Mouse (Mus musculus): ENCODE measurements around the gene Ammecr1. TPM values are rescaled to one million over a fixed set of nuclear protein-coding genes. Genes with fewer than 3 reads are reported as not detected.

Ammecr1 gene
- total and polyA plus RNA-seq, 2 experiments from 2014 or later, result 2.2 to 2.9 TPM

DNA sequence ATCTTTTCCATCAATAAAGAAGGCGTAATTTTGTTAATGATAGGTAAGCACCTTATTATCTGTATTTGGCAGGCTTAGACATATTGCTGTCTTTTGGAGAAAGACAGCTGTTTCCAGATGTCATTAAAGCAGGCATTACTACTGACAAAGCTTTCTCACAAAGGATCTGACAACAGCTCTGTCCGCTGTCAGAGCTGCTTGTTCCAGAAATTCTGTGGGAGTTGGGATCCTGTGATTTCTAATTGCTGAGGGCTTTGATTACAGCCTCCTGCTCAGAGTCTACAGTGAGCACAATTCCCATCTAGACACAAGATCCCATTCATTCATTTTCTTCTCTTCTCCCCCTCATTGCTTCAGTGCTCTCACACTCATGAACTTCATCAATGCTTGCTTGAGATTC lies 28.0 kb upstream of the Ammecr1 start:
- Histone ChIP-seq H3K4me3 (ENCODE audit: low read length) (no peak overlapping the region), H3K4me1 (ENCODE audit: insufficient read depth, low read length) (no peaks in the 10 kb centered on the region), H3K4me2 (ENCODE audit: low read depth, low read length) (no peak overlapping the region), H3K9ac (replicated peaks; ENCODE audit: low read length) (no peak overlapping the region), H3K36me3 (ENCODE audit: insufficient read depth, low read length) (no peaks in the 10 kb centered on the region), H3K9me3 (ENCODE audit: low read length) (no peaks in the 10 kb centered on the region), H3K27me3 (ENCODE audit: insufficient read depth, low read length) (no peaks in the 10 kb centered on the region), H3K27ac (no peak overlapping the region)
- WGBS, result 74% methylated on average over 2 of the region's 2 CpGs
- ATAC-seq (no peak), DNase-seq (ENCODE audit: low spot score) (no peak)
- no peak for TF ChIP-seq CTCF (IDR thresholded peaks at IDR 0.05; ENCODE audit: low read depth)

DNA sequence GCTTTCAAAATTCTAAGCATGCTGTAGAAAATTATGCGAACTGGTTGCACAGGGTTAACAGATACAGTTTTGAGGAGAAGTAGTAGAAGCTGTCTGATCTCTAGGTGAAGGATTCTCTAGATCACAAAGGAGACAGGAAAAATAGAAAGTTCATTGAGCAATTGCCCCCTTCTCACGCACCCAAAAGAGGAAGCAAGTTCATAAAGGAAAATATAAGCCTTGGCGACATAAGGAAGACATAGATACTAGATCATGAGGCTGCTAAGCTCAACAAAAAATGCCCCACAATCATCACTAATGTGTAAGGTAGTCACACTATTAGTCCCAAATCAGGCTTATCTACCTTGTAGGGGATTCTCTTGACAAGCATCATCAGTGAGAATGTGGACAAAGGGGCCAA lies 17.6 kb upstream of the Ammecr1 start:
- no peak for TF ChIP-seq CTCF (IDR thresholded peaks at IDR 0.05; ENCODE audit: low read depth)
- H3K4me1 ChIP-seq (ENCODE audit: insufficient read depth, low read length), result no peaks in the 10 kb centered on the region
- DNase-seq (ENCODE audit: low spot score) (no peak), ATAC-seq (no peak)
- no peak overlapping the region for H3K4me2 ChIP-seq (ENCODE audit: low read depth, low read length)
- H3K27ac ChIP-seq, result no peak overlapping the region
- H3K27me3 ChIP-seq (ENCODE audit: insufficient read depth, low read length), result no peaks in the 10 kb centered on the region
- no peaks in the 10 kb centered on the region for H3K9me3 ChIP-seq (ENCODE audit: low read length)
- no peaks in the 10 kb centered on the region for H3K36me3 ChIP-seq (ENCODE audit: insufficient read depth, low read length)
- H3K4me3 ChIP-seq (ENCODE audit: low read length), result no peak overlapping the region
- WGBS, result 86% methylated on average over 3 of the region's 3 CpGs
- no peak overlapping the region for H3K9ac ChIP-seq (replicated peaks; ENCODE audit: low read length)

DNA sequence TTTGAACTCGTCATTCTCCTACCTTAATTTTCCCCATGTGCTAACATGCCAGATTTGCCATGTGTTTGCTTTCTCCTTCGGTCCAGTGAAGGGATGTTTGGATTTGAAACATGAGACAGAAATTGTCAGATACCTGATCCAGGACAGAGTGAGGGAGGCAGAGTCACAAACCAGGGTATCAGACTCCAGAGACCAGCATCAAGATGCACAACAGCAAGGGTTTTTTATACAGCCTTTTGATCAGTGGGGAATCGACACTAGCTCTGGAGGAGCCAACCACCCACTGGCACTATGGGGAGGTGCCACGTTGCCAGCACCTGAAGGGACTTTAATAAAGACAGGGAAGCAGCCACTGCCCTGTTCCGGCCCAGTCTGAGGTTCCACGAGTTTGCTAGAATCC lies 17.1 kb upstream of the Ammecr1 start:
- H3K4me1 ChIP-seq (ENCODE audit: insufficient read depth, low read length), result no peaks in the 10 kb centered on the region
- TF ChIP-seq CTCF (IDR thresholded peaks at IDR 0.05; ENCODE audit: low read depth), result no peak
- no peaks in the 10 kb centered on the region for H3K36me3 ChIP-seq (ENCODE audit: insufficient read depth, low read length)
- no peak overlapping the region for H3K4me2 ChIP-seq (ENCODE audit: low read depth, low read length)
- H3K4me3 ChIP-seq (ENCODE audit: low read length), result no peak overlapping the region
- no peaks in the 10 kb centered on the region for H3K9me3 ChIP-seq (ENCODE audit: low read length)
- no peak overlapping the region for H3K9ac ChIP-seq (replicated peaks; ENCODE audit: low read length)
- no peak overlapping the region for H3K27ac ChIP-seq
- no peaks in the 10 kb centered on the region for H3K27me3 ChIP-seq (ENCODE audit: insufficient read depth, low read length)
- ATAC-seq, result no peak
- DNase-seq (ENCODE audit: low spot score), result no peak
- WGBS, result 71% methylated on average over 6 of the region's 6 CpGs

DNA sequence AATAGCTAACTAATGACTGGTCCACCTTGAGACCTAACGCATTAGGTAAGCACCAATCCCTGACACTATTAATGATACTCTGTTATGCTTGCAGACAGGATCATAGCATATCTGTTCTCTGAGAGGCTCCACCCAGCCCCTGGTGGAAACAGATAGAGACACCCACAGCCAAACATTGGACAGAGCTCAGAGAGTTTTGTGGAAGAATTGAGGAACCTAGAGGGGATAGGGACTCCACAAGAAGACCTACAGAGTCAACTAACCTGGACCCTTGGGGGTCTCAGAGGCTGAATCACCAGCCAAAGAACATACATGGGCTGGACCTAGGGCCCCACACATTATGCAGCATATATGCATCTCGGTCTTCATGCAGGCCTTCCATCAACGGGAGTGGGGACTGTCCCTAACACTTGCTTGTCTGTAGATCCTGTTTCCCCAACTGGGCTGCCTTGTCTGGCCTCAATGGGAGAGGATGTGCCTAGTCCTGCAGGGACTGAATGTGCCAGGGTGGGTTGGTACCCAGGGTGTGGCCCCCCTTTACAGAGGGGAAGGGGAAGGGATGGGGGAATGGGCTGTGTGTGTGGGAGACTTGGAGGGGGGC lies 15.1 kb upstream of the Ammecr1 start:
- ATAC-seq (no peak), DNase-seq (ENCODE audit: low spot score) (no peak)
- Histone ChIP-seq H3K27ac (no peak overlapping the region), H3K36me3 (ENCODE audit: insufficient read depth, low read length) (no peaks in the 10 kb centered on the region), H3K9me3 (ENCODE audit: low read length) (no peaks in the 10 kb centered on the region), H3K4me2 (ENCODE audit: low read depth, low read length) (no peak overlapping the region), H3K4me1 (ENCODE audit: insufficient read depth, low read length) (no peaks in the 10 kb centered on the region), H3K27me3 (ENCODE audit: insufficient read depth, low read length) (no peaks in the 10 kb centered on the region), H3K4me3 (ENCODE audit: low read length) (no peak overlapping the region), H3K9ac (replicated peaks; ENCODE audit: low read length) (no peak overlapping the region)
- WGBS, result 95% methylated on average over 3 of the region's 3 CpGs
- no peak for TF ChIP-seq CTCF (IDR thresholded peaks at IDR 0.05; ENCODE audit: low read depth)

DNA sequence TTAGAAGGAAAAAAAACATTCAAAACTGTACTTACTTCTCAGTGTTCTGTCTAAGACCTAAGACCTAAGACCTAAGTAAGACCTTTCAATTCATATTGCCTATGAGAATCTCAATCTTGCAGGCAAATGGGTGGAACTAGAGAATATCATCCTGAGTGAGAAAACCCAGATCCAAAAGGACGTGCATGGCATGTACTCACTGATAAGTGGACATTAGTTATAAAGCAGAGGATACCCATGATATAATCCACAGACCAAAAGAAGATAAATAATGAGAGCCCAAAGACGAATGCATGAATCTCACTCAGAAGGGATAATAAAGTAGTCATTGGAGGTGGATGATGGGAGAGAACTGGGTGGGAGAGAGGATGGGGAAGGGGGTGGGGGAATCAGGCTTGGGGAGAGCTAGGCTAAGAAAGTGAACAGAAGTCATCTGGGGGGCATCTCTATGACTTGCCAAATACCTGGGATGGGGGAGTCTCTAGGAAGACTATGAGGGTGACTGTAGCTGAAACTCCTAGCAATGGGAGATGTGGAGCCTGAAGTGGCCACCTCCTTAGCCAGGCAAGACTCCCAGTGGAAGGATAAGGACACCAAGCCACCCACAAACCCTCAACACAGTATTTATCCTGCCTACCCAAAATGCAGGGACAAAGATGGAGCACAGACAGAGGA lies 14.5 kb upstream of the Ammecr1 start:
- 78% methylated on average over 2 of the region's 2 CpGs for WGBS
- H3K4me1 ChIP-seq (ENCODE audit: insufficient read depth, low read length), result no peaks in the 10 kb centered on the region

DNA sequence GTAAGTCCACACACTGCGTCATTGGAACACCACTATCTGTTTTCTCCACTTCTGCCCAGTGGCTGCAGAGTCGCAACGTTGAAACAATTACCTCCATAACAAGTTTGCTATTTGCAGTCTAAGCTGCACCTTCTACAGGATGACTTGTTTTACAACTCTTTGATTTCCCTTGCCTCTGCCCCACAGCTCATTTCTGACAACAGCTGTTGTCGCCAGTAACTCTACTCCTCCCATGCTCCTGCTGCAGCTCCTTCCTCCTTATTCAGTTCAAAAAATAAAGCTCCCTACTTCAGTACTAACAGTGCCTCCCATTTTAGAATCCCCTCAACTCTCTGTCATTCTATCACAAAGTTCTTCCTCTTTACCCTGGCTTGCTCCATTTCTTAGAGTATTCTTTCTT lies 12.7 kb upstream of the Ammecr1 start:
- H3K36me3 ChIP-seq (ENCODE audit: insufficient read depth, low read length), result no peaks in the 10 kb centered on the region
- H3K9ac ChIP-seq (replicated peaks; ENCODE audit: low read length), result no peak overlapping the region
- TF ChIP-seq CTCF (IDR thresholded peaks at IDR 0.05; ENCODE audit: low read depth), result no peak
- no peak overlapping the region for H3K4me2 ChIP-seq (ENCODE audit: low read depth, low read length)
- ATAC-seq (no peak), DNase-seq (ENCODE audit: low spot score) (no peak)
- H3K4me3 ChIP-seq (ENCODE audit: low read length), result no peak overlapping the region
- no peaks in the 10 kb centered on the region for H3K27me3 ChIP-seq (ENCODE audit: insufficient read depth, low read length)
- no peaks in the 10 kb centered on the region for H3K4me1 ChIP-seq (ENCODE audit: insufficient read depth, low read length)
- WGBS, result 72% methylated on average over 4 of the region's 4 CpGs
- H3K27ac ChIP-seq, result no peak overlapping the region
- no peaks in the 10 kb centered on the region for H3K9me3 ChIP-seq (ENCODE audit: low read length)

More for the DNA sequence above, 14.5 kb upstream of the Ammecr1 start:
- H3K36me3 ChIP-seq (ENCODE audit: insufficient read depth, low read length), result no peaks in the 10 kb centered on the region
- ATAC-seq (no peak), DNase-seq (ENCODE audit: low spot score) (no peak)
- no peak overlapping the region for H3K4me3 ChIP-seq (ENCODE audit: low read length)
- no peak overlapping the region for H3K9ac ChIP-seq (replicated peaks; ENCODE audit: low read length)
- H3K9me3 ChIP-seq (ENCODE audit: low read length), result no peaks in the 10 kb centered on the region
- H3K4me2 ChIP-seq (ENCODE audit: low read depth, low read length), result no peak overlapping the region
- no peaks in the 10 kb centered on the region for H3K27me3 ChIP-seq (ENCODE audit: insufficient read depth, low read length)
- no peak overlapping the region for H3K27ac ChIP-seq
- TF ChIP-seq CTCF (IDR thresholded peaks at IDR 0.05; ENCODE audit: low read depth), result no peak

DNA sequence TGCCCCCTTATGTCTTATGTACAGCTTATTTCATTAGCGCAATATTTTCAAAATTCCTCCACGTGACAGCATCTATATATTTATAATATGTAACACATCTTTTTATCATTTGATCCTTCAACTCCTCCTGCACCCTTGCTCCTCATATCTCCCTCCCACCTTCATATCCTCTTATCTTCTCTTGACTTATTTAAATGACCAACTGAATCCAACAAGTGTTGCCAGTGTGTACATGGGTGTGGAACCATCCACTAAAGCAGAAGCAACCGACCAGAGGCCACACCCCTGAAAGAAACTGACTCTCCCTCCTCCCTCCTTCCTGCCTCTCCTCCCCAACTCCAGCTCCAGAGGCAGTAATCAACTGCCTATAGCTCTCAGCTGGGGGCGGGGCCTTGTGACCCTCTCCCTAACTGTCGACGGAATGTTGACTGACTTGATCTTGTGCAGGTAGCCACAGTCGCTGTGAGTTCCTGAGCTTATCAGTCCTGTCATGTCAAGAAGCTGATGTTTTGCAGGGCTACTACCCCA lies 6.0 kb upstream of the Ammecr1 start:
- no peak overlapping the region for H3K4me3 ChIP-seq (ENCODE audit: low read length)
- H3K4me1 ChIP-seq (ENCODE audit: insufficient read depth, low read length), result no peaks in the 10 kb centered on the region
- WGBS, result 59% methylated on average over 7 of the region's 7 CpGs
- no peaks in the 10 kb centered on the region for H3K36me3 ChIP-seq (ENCODE audit: insufficient read depth, low read length)
- TF ChIP-seq CTCF (IDR thresholded peaks at IDR 0.05; ENCODE audit: low read depth), result no peak
- no peak overlapping the region for H3K4me2 ChIP-seq (ENCODE audit: low read depth, low read length)
- ATAC-seq (no peak), DNase-seq (ENCODE audit: low spot score) (no peak)
- no peaks in the 10 kb centered on the region for H3K27me3 ChIP-seq (ENCODE audit: insufficient read depth, low read length)
- no peaks in the 10 kb centered on the region for H3K9me3 ChIP-seq (ENCODE audit: low read length)
- H3K9ac ChIP-seq (replicated peaks; ENCODE audit: low read length), result no peak overlapping the region
- no peak overlapping the region for H3K27ac ChIP-seq

Data from hindbrain, postnatal 0 days (tissue).